Mouse (Mus musculus) urinary bladder, adult 2 months (tissue): ENCODE results near the gene Col4a3bp. TPM values are rescaled to one million over a fixed set of nuclear protein-coding genes. Genes with fewer than 3 reads are reported as not detected.
"Not testable (repeated sequence)": the region's sequence is repeated elsewhere in the genome, so short reads cannot be mapped to it uniquely, and the experiment has no call there.

ENCODE experiments used
- DNase-seq: peaks from one replicate; pipeline ENCODE4 v3.0.0; 2022; ENCODE audit warnings: low spot score
- polyA plus RNA-seq: library from polyadenylated mRNA; depleted of rRNA; stranded (reverse); fragments of >200 nt; gene quantifications from 2 replicates; pipeline ENCODE4 v1.2.3, GENCODE M21; 2012

The Col4a3bp gene
- polyA plus RNA-seq, 1 experiment = 42.6 TPM

DNA sequence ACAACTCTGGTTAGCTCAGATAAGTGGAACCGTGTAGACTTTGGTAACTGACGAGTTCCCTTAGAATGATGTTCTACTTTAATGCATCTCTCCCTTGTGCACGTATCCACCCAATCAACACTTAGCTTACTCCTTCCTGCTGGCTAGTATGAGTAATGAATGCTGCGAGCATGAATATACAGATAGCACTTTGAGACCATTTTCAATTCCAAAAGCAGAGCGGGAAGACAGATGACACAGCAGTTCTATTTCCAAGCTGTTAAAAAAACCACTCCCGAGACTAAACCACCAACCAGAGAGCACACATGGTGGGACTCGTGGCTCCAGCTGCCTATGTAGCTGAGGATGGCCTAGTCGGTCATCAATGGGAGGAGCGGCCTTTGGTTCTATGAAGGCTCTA is 110.6 kb downstream of the Col4a3bp start:
- DNase-seq = no peak

DNA sequence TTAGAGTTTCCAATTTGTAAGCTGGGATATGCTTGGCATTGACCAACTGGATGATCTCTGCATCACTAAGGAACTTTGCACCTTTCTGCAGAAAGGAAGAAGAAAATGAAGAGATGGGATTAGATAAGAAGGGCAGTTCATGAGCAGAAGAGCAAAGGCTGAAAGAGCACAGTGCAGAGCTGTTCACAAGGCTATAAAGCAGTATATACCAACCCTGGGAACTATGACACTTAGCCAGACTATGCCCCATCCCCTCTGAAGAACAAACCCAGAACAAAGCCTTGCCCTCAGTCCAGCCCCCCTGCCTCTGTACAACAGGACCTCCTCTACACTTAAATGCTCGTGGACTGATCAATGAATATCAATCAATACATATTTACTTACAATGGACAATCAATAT is 114.3 kb downstream of the Col4a3bp start:
- no peak for DNase-seq

DNA sequence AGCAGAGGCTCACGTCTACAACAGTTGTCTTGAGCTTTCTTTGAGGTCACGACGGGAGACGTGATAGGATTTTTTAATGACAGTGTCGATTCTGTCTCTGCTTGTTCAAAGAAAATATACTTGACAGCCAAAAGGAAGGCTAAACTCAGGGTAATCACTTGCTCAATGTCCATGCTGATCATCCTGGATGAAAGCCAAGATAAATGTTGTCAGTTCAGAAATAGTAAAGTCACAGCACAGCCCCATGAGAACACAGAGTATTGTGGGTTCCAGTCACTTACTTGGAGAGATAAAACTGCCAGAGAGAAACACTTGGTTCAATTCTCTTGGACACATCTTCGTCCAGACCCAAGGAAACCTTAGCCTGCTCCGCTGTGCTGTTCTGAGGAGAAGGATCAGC is 116.5 kb downstream of the Col4a3bp start:
- DNase-seq = no peak

DNA sequence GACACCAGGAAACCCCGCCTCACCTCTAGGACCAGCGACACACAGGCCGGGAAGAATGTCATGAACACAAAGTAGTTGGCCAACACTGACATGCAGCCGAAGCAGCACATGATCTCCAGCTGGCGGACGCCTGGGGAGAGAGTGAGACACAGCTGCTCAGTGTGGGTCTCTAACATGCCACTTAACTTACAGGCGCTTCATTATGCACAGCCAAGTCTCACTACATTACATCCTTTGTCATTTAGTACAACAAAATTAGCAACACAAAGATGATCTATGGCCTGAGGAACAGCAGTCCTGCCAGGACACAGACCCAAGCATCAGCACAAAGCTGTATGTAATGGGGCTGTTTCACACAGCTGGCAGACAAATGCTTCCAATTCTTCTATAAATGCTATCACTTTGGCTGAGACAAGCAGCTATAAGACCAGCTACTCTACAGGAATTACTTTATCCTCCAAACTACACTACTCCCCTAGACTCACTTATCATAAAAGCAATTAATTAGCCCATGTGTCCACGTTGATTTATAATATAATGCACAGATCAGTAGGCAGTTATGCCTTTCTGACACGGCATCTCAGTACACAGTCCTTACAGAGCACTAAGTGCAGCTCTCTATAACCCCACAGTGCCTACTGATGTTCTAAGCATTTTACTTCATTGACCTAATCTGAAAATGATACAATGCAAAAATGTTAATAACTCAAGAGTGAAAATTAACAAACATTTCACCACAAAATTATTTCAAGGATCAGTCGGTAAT is 117.9 kb downstream of the Col4a3bp start:
- DNase-seq = no peak

- DNase-seq = not testable (repeated sequence)
Observed at GRCm38 (mm10) chr13:96663120-96663519, 120.7 kb downstream of the Col4a3bp start.

DNA sequence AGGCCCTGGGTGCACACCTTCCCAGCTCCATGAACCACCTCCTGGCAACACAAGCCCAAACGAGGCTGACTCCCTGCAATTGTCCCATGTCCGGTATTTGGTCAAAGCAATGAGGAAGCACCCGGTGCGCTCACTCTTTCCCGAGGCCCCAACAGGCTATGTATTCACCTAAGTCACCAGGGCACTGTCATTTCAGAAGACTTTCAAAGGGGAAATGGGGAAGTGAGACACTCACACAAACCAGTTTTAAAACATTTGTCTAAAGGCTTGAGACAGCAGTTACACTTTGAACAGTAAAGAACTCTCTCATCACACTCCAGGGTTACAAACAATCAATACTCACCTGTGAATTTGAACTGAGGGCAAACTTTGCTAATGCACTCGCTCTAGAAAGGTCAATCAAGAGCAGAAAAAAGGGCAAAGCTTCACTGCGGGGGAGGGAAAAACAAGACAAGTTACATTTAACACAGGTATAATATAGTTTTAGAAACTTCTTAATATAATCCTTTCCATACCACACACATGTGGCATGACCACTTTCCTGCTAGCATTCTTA is 122.1 kb downstream of the Col4a3bp start:
- DNase-seq = no peak

DNA sequence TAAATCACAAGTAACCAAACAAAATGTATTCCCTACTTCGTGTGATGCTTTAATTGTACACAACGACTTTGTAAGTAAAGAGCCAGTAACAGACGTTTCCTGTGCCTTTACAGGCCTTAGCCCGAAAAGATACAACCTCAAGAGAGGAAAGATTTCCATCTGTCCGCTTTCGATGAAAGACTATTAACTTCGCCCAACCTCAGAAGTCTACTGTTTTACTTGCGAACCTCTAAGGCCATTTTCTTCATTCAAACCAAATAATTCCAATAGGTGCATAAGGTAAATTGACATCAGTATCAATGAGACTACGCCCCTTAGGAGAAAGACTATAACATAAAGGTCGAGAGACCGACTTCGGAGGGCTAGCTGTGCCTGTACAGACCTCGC is 127.6 kb downstream of the Col4a3bp start:
- DNase-seq = no peak

GRCm38 (mm10) chr13:96670406-96671077 is 128.1 kb downstream of the Col4a3bp start, which contains the start of gene Hmgcr:
TSS of gene Hmgcr (minus strand) at chr13:96670936.
- DNase-seq = peak; percentile 92

- DNase-seq = no peak
Observed at GRCm38 (mm10) chr13:96671078-96671905, 128.9 kb downstream of the Col4a3bp start.

GRCm38 (mm10) chr13:96671906-96672234 is 129.5 kb downstream of the Col4a3bp start:
- no peak for DNase-seq

DNA sequence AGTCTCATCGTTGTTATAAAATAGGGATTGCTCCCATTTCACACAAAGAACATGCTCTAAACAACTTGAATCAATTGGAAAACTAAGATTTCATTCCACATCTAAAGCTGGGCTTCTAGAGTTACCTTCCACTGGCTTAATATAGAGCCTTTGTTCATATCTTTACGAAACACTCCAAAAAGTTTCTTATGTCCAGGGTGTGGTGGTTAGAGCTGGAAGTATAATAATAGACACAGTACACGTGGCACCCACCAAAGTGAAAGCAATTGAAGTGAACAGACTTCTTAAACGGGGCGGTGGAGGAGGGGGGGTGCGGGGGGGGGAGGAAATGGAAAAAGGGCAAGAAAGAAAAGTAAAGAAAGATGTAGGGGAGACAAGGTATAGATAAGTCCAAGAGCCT is 129.9 kb downstream of the Col4a3bp start:
- DNase-seq = no peak

DNA sequence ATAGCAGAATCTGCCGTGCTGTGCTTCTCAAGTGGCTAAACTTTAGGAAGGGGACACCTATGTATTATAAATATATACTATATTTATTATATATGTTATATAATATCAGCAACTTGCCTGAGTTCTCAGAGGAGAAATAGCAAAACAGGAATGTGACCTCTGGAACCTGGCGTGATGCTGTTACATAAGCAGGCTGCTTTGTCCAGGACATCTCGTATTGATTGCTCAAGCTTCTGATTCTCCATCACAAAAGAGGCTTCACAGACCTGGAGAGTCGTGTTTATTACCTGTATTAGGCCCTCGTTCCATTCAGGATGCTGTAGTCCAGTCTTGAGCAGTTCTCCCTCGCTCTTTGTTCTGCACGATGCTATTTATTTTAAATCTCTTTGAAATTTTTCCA is 131.4 kb downstream of the Col4a3bp start:
- no peak for DNase-seq

- DNase-seq = no peak
Observed at GRCm38 (mm10) chr13:96675756-96676155, 133.3 kb downstream of the Col4a3bp start.

DNA sequence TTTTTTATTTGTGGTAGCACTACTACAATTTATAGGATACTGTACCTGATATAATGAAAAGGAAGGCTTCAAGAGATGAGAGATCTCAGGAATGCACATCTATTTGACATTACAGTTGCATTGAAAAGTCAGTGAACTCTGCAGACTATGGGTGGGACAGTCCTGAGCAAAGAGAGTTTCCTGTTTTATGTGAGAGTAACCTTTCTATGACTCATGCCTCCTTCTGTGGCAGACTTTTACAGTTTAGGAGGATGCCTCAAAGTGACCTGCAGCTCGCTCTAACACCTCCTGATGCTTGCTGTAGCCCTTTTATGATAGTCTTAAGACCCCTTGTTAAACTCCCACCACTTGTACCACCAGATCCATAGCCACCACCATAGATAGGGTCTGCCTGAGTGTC is 134.7 kb downstream of the Col4a3bp start:
- no peak for DNase-seq

DNA sequence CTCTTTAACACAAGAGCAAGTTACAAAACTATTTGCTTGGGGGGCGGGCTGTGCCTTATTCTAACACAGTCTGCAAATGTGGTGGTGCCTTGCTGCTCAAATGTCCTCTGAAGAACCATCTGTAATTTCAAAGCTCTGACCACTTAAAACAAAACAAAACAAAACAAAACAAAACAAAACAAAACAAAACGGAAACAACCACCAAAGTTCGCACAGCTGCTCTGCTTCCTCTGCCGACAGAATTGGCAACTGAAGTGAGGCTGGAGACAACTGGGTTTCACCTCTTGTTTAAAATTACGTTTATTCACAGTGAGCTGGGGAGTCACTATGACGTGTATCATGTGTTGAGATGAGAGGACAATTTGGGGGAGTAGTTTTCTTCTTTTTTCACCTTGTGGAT is 136.2 kb downstream of the Col4a3bp start:
- DNase-seq = no peak

DNA sequence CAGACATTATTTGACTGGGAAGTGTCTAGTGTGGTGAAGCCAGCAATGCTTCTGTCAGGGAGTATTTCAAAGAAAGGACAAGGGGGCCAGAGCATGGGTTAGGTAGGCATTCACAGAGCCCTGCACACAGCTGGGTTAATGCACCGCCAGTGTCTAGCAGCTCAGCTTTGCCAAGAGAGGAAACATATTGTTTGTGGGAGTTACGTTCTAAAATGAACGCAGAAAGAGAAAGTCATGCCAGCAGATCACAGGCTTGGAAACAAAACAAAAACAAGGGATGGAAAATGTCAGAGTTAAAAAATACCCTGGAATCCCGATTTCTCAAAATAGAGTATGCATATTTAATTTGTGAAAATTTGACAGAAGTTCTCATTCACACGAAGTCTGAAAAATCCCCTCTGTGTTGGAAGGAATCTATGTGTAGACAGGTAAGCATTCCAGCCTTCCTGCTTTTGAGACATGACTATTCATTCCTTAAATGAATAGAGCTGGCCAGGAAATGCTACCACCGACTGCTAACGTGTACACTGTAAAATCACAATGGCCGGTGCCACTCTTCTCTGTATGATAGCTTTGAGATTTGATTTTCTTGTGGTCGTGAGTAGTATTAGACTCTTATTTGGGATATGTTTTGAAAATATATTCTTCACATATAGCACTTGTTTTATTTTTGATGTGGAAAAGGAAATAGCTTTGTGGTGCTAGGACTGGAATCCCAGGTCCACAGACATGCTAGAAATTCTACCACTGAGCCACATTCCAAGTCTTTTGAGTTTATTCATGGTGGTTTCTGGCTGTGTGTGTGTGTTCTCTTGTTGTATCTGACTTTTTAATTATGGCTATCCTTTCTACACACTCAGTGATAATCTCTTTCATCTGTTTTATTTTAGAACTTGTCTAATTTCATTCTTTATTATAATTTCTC is 138.0 kb downstream of the Col4a3bp start:
- DNase-seq = no peak

DNA sequence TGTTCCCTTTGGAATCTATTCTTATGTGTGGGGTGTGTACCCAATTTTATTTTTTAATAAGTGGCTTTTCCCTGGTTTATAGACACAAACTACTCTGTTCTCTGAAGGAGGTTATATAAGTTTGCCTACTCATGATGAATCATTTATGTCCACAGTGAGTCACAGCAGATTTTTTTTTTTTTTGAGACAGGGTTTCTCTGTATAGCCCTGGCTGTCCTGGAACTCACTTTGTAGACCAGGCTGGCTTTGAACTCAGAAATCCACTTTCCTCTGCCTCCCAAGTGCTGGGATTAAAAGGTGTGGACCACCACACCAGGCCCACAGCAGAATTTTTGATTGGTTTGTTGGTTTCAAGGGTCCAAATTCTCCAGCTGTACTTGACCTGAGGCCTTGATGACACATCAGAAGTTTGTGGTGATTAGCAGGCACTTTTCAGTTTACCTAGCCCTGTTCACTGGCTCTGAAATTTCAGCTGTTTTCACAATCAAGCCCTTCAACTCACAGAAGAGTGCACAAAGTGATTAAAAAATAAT is 138.7 kb downstream of the Col4a3bp start:
- DNase-seq = no peak

GRCm38 (mm10) chr13:96684779-96685178 is 142.4 kb downstream of the Col4a3bp start:
- DNase-seq = no peak

- no peak for DNase-seq
Observed at GRCm38 (mm10) chr13:96687261-96687660, 144.8 kb downstream of the Col4a3bp start.
